Mouse (Mus musculus): ENCODE measurements at regions not wholly inside any gene's neighbourhood (a gene's known extent, or its start where the extent isn't known, plus 50 kb on each side); places are given as distances from the start of the nearest gene placed in this dataset.
A peak's percentile ranks its signal among the peaks of the same experiment; 100 is the strongest.
"Not testable (repeated sequence)": the region's sequence is repeated elsewhere in the genome, so short reads cannot be mapped to it uniquely, and the experiment has no call there.

DNA sequence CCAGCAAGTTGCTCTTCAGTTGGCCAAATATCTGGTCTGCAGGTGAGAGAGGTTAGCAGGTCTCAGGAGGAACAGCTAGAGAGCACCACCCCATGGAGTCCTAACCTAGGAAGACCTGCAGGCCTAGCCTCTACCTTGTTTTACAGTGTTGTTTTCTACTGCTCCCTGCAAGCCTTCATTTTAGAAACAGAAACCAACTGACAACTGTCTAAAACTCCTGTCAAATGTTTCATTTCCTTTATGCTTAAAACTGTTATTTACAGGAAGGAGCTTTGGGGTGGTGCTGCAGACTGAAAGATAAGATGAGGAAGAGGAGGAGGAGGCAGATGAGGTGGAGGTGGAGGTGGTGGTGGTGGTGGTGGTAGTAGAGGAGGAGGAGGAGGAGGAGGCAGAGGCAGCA lies 96.6 kb upstream of the Selenop start:
- no peaks in the 10 kb centered on the region for H3K27me3 ChIP-seq (ENCODE audit: insufficient read depth, low read length)
- H3K4me3 ChIP-seq (replicated peaks; ENCODE audit: low read depth, low read length) = no peak overlapping the region
- no peaks in the 10 kb centered on the region for H3K9me3 ChIP-seq (replicated peaks; ENCODE audit: low read length)
- no peak overlapping the region for H3K4me2 ChIP-seq (ENCODE audit: low read length)
- no peak for TF ChIP-seq CTCF (IDR thresholded peaks at IDR 0.05; ENCODE audit: low read depth)
- H3K4me1 ChIP-seq (replicated peaks; ENCODE audit: insufficient read depth, low read length) = no peaks in the 10 kb centered on the region
- no peak overlapping the region for H3K9ac ChIP-seq (ENCODE audit: low read depth, low read length)
- no peak for ATAC-seq (replicated peaks; ENCODE audit: low FRiP score, low read depth)
- H3K36me3 ChIP-seq (ENCODE audit: insufficient read depth, low read length) = no peaks in the 10 kb centered on the region
- DNase-seq (ENCODE audit: low spot score) = no peak
- no peak overlapping the region for H3K27ac ChIP-seq

DNA sequence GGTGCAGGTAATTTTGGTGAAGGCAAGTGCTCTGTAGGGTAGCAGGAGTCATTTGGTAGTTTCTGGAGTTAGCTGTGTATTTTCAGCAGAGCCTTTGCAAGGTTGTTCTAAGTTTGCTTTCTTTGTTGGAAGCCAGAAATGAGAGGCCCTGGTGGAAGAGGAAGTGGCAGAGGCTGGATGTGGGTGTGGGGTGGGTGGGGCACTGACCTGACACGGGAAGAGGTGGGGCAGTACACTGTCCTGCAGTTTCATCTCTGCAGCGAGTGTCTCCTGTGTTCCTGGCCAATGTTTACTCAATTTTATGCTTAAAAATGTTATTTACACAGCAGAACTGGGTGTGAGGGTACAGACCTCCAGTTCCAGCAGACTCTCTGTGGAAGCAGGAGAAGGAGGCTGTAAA lies 94.3 kb upstream of the Selenop start:
- H3K4me2 ChIP-seq (ENCODE audit: low read length) = no peak overlapping the region
- WGBS = 53% methylated on average over 2 of the region's 2 CpGs
- ATAC-seq (replicated peaks; ENCODE audit: low FRiP score, low read depth) (no peak), DNase-seq (ENCODE audit: low spot score) (no peak)
- no peak for TF ChIP-seq CTCF (IDR thresholded peaks at IDR 0.05; ENCODE audit: low read depth)
- no peaks in the 10 kb centered on the region for H3K4me1 ChIP-seq (replicated peaks; ENCODE audit: insufficient read depth, low read length)
- H3K9me3 ChIP-seq (replicated peaks; ENCODE audit: low read length) = no peaks in the 10 kb centered on the region
- no peak overlapping the region for H3K4me3 ChIP-seq (replicated peaks; ENCODE audit: low read depth, low read length)
- no peak overlapping the region for H3K27ac ChIP-seq
- no peak overlapping the region for H3K9ac ChIP-seq (ENCODE audit: low read depth, low read length)
- H3K27me3 ChIP-seq (ENCODE audit: insufficient read depth, low read length) = no peaks in the 10 kb centered on the region
- H3K36me3 ChIP-seq (ENCODE audit: insufficient read depth, low read length) = no peaks in the 10 kb centered on the region

DNA sequence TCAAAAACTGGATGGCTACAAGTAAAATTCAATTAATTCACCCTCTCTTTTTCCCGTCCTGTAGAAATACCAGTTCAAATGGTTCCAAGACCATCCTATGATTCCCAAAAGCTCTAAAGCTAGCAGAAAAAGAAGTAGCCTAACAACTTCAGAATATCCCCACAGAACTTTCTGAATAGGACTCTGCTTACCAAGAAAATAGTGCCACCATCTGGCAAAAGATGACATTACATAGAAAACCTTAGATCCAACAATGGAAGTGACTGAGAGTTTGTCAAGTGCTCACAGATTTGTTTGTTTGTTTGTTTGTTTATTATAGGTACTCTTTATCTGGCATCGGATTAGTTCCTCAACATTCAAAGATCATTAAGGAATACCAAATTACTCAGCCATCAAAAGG lies 93.5 kb upstream of the Selenop start:
- peak; percentile 48; the same call in 1 of the 2 replicates for TF ChIP-seq CTCF (IDR thresholded peaks at IDR 0.05; ENCODE audit: low read depth)
- H3K4me1 ChIP-seq (replicated peaks; ENCODE audit: insufficient read depth, low read length) = no peaks in the 10 kb centered on the region
- no peak overlapping the region for H3K4me3 ChIP-seq (replicated peaks; ENCODE audit: low read depth, low read length)
- WGBS = 47% methylated on average over 2 of the region's 2 CpGs
- H3K4me2 ChIP-seq (ENCODE audit: low read length) = no peak overlapping the region
- H3K36me3 ChIP-seq (ENCODE audit: insufficient read depth, low read length) = no peaks in the 10 kb centered on the region
- no peak overlapping the region for H3K27ac ChIP-seq
- no peaks in the 10 kb centered on the region for H3K9me3 ChIP-seq (replicated peaks; ENCODE audit: low read length)
- no peak overlapping the region for H3K9ac ChIP-seq (ENCODE audit: low read depth, low read length)
- no peak for ATAC-seq (replicated peaks; ENCODE audit: low FRiP score, low read depth)
- peak; percentile 54 for DNase-seq (ENCODE audit: low spot score)
- H3K27me3 ChIP-seq (ENCODE audit: insufficient read depth, low read length) = no peaks in the 10 kb centered on the region

DNA sequence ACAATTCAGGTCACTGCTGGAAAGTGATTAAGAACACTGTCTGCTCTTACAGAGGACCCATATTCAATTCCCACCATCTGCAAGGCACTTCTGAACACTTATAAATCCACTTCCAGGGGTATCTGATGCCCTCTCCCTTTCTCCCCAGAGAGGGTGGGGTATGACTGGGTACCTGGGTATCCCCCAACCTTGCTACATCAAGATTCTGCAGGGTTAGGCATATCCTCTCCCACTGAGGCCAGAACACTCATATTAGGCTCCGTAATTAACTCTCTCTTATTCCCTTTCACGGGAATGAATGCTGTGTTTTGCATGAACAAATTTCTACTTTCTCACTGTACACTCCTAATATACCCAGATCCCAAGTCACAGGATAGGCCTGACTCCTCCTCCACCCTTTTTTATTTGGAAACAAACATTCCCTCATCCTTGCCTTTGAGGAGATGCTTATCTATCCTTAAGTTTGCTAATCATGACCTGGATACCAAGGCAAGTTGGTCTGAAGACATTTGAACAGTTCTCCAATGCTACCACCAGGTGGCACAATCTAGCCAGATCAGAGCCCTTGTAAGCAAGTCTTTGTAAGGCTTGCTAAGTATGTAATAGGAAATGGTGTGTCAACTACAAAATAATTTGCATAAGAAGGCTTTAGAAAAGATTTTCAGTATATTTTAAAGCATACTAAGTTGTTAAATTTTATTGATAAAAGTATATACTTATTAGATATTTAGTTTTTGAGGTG lies 66.3 kb upstream of the Selenop start:
- Histone ChIP-seq H3K9me3 (replicated peaks; ENCODE audit: low read length) (no peaks in the 10 kb centered on the region), H3K36me3 (ENCODE audit: insufficient read depth, low read length) (no peaks in the 10 kb centered on the region), H3K9ac (ENCODE audit: low read depth, low read length) (no peak overlapping the region), H3K4me2 (ENCODE audit: low read length) (no peak overlapping the region), H3K27ac (no peak overlapping the region), H3K4me1 (replicated peaks; ENCODE audit: insufficient read depth, low read length) (no peaks in the 10 kb centered on the region), H3K4me3 (replicated peaks; ENCODE audit: low read depth, low read length) (no peak overlapping the region), H3K27me3 (ENCODE audit: insufficient read depth, low read length) (no peaks in the 10 kb centered on the region)
- 90% methylated on average over 2 of the region's 2 CpGs for WGBS
- peak; percentile 86 for TF ChIP-seq CTCF (IDR thresholded peaks at IDR 0.05; ENCODE audit: low read depth)
- ATAC-seq (replicated peaks; ENCODE audit: low FRiP score, low read depth) (0 out of 2 replicates have a peak, but pooled peaks have one; percentile 13), DNase-seq (ENCODE audit: low spot score) (peak; percentile 86)

DNA sequence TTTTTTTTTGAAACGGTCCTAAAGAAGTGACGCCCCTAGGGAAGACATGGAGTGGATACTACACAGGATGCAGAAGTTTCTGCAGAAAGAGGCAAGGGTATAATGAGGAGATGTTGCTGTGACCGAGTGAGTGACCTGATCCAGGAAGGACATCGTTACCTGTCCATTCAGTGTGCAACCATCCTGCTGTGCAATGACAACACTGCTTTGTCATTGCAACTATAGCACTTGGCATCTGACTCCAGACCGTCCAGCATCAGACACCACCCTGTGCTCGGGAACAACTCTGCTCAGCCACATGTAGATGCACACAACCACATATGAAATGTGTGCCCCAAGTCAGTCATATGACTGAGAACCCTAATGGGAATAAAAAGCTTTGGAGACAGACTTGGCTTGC lies 62.8 kb upstream of the Selenop start:
- Histone ChIP-seq H3K9me3 (replicated peaks; ENCODE audit: low read length) (no peaks in the 10 kb centered on the region), H3K27me3 (ENCODE audit: insufficient read depth, low read length) (no peaks in the 10 kb centered on the region), H3K27ac (no peak overlapping the region), H3K9ac (ENCODE audit: low read depth, low read length) (no peak overlapping the region), H3K4me3 (replicated peaks; ENCODE audit: low read depth, low read length) (no peak overlapping the region), H3K36me3 (ENCODE audit: insufficient read depth, low read length) (no peaks in the 10 kb centered on the region), H3K4me1 (replicated peaks; ENCODE audit: insufficient read depth, low read length) (no peaks in the 10 kb centered on the region), H3K4me2 (ENCODE audit: low read length) (no peak overlapping the region)
- TF ChIP-seq CTCF (IDR thresholded peaks at IDR 0.05; ENCODE audit: low read depth) = no peak
- DNase-seq (ENCODE audit: low spot score) (no peak), ATAC-seq (replicated peaks; ENCODE audit: low FRiP score, low read depth) (no peak)
- 73% methylated on average over 6 of the region's 6 CpGs for WGBS

DNA sequence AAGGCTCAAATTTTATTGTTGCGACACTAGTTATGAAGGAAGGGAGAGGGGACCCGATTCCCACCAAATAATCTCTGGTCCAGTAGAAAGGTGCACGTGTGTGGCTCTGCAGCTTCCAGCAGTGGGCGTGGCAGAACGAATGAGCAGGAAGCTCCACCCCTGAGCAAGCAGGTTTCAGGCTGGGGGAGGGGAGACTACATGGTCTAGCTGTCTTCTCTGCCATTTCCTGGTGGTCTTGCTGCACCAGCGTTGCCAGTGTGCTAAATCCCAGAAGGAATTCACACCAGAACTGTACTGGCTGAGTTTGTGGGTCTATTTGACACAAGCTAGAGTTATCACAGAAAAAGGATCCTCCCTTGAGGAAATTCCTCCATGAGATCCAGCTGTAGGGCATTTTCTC lies 62.3 kb upstream of the Selenop start:
- H3K27ac ChIP-seq; H3K36me3 ChIP-seq (ENCODE audit: insufficient read depth, low read length); DNase-seq (ENCODE audit: low spot score); H3K4me2 ChIP-seq (ENCODE audit: low read length); H3K4me1 ChIP-seq (replicated peaks; ENCODE audit: insufficient read depth, low read length); H3K9me3 ChIP-seq (replicated peaks; ENCODE audit: low read length); H3K27me3 ChIP-seq (ENCODE audit: insufficient read depth, low read length); ATAC-seq (replicated peaks; ENCODE audit: low FRiP score, low read depth); H3K9ac ChIP-seq (ENCODE audit: low read depth, low read length); H3K4me3 ChIP-seq (replicated peaks; ENCODE audit: low read depth, low read length): not testable (repeated sequence)
- 50% methylated on average over 6 of the region's 6 CpGs for WGBS

DNA sequence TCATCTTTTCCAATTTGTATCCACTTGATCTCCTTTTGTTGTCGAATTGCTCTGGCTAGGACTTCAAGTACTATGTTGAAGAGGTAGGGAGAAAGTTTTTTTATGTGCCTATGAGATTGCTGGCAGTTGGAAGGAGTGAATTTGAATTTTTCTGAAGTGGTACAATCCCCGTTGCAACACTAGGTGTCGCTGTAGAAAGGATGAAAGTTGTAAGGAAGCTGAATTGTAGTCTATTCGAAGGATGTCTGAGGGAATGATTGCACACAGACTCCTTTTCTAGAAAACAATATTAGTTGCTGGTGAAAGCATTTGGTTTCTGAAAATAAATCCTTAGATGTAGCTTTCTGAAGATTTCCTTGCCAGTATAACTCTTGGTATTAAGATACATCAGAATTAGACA lies 54.6 kb upstream of the Selenop start:
- Histone ChIP-seq H3K36me3 (ENCODE audit: insufficient read depth, low read length) (no peaks in the 10 kb centered on the region), H3K27me3 (ENCODE audit: insufficient read depth, low read length) (no peaks in the 10 kb centered on the region), H3K9me3 (replicated peaks; ENCODE audit: low read length) (no peaks in the 10 kb centered on the region), H3K9ac (ENCODE audit: low read depth, low read length) (no peak overlapping the region), H3K27ac (no peak overlapping the region), H3K4me2 (ENCODE audit: low read length) (no peak overlapping the region), H3K4me3 (replicated peaks; ENCODE audit: low read depth, low read length) (no peak overlapping the region), H3K4me1 (replicated peaks; ENCODE audit: insufficient read depth, low read length) (no peaks in the 10 kb centered on the region)
- peak; percentile 92 for DNase-seq (ENCODE audit: low spot score)
- whole genome bisulfite sequencing = 6% methylated on average over 4 of the region's 4 CpGs
- peak; percentile 78 for TF ChIP-seq CTCF (IDR thresholded peaks at IDR 0.05; ENCODE audit: low read depth)
- ATAC-seq (replicated peaks; ENCODE audit: low FRiP score, low read depth) = no peak
